Mouse (Mus musculus) gastrocnemius, adult 18-20 months (tissue): Measurements from ENCODE around the gene Mrln. TPM values are rescaled to one million over a fixed set of nuclear protein-coding genes. Genes with fewer than 3 reads are reported as not detected.

Experiments
- DNase-seq: peaks from one replicate; pipeline ENCODE4 v3.0.0; 2021; ENCODE audit warnings: low spot score
- long read RNA-seq, 2 experiments: library from polyadenylated mRNA; stranded (forward); transcript quantifications; one replicate each; pipeline ENCODE4 v2.0.0; 2021
- total RNA-seq, 2 experiments: library from RNA; stranded (reverse); gene quantifications; 2 replicates each; pipeline ENCODE4 v1.2.3; 2021

Gene Mrln
- total RNA-seq, result 100 to 1,000 TPM; 203 to 226 TPM
- long read RNA-seq, experiment 1, transcript Mrln-201 (3 exons, 443 nt), result major isoform, 215 of 228 reads
- long read RNA-seq, experiment 1, transcript Mrln-205 (4 exons, 306 nt), result minor isoform, 6 of 228 reads
- long read RNA-seq, experiment 1, partial matches to known transcripts, result 4 of 228 reads
- long read RNA-seq, experiment 1, other reads (novel, unspliced or antisense), result 2 of 228 reads
- long read RNA-seq, experiment 2, transcript Mrln-201 (3 exons, 443 nt), result major isoform, 249 of 265 reads
- long read RNA-seq, experiment 2, transcript Mrln-205 (4 exons, 306 nt), result minor isoform, 6 of 265 reads
- long read RNA-seq, experiment 2, partial matches to known transcripts, result 1 of 265 reads
- long read RNA-seq, experiment 2, other reads (novel, unspliced or antisense), result 7 of 265 reads

GRCm38 (mm10) chr10:70204505-70205399, at the start of gene Mrln:
Mrln (plus strand) TSS chr10:70204664.
- peak; percentile 82 for DNase-seq

- DNase-seq, result peak; percentile 49
Measured at GRCm38 (mm10) chr10:70156431-70157165, 47.9 kb upstream of the Mrln start.

DNA sequence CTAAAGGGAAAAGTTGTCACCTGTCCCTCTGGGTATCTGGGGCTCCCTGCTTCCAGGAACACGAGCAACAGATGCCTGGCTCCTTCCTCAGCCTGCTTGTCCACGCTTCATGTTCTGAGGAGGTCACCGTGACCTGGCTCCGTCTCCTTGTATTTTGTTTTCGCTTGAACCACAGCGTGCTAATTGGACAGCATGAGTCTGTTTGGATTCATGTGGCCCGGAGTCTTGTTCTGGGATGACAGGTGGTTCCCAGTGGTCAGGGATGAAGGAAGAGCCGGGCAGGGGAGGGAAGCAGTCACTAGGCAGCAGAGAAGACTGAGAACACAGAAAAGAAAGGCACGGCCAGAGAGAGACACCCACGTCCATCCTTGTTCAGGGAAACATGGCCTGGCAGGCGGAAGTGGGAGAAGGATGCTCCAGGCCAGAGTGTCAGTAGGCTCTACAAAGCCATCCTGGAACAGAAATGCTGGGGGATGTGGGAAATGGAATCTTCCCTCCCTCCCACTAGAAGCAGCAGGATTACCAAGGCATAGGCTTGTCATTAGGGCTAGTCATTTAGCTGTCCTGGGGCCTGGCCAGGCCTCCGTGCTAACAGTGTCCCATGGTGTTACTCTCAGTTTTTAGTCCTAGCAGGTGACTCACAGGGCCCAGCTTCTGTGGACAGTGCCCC, 44.7 kb upstream of the Mrln start:
- no peak for DNase-seq

- DNase-seq, result no peak
Measured at GRCm38 (mm10) chr10:70160811-70161210, 43.7 kb upstream of the Mrln start.

- no peak for DNase-seq
Measured at GRCm38 (mm10) chr10:70161504-70161903, 43.0 kb upstream of the Mrln start.

DNA sequence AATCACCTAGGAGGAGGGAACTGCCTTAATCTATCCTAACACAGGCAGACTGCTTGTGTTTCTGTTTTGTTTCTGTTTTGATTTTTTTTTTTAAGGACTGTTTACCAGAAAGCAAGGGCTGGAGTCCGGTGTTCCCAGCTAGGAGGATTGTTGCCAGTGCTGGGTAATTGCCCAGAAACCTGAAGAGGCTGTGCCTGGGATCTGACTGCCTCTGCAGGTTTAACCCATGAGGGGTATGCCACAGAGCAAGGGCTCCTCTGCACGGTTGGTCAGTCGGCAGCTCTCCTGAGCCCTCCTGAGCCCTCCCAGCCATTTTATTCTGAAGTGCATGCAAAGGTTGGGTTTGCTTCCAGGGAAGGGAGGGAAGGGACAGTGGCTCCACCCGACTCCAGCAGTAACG, 40.8 kb upstream of the Mrln start:
- DNase-seq, result peak; percentile 56

- peak; percentile 71 for DNase-seq
Measured at GRCm38 (mm10) chr10:70165877-70166276, 38.6 kb upstream of the Mrln start.

- DNase-seq, result no peak
Measured at GRCm38 (mm10) chr10:70166427-70166826, 38.0 kb upstream of the Mrln start.

GRCm38 (mm10) chr10:70167625-70168024, 36.8 kb upstream of the Mrln start:
- DNase-seq, result no peak

DNA sequence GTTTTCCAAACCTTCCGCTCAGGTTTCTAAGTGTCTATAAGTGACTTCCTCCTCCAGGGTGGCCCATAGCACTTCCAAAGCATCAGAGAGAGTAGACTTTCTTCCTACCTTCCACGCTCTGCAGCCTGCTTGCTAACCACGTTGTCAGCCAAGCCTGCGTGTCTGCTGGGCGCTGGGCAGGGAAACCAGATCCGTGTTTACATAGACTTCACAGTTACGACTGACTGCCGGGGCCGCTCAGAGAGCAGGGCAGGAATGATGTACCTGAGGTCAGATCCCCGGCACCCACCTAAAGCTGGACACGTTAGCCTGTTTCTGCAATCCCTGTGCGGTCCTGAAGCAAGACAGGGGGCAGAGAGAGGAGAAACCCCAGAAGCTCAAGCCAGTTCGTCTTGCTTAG, 36.1 kb upstream of the Mrln start:
- DNase-seq, result peak; percentile 54

DNA sequence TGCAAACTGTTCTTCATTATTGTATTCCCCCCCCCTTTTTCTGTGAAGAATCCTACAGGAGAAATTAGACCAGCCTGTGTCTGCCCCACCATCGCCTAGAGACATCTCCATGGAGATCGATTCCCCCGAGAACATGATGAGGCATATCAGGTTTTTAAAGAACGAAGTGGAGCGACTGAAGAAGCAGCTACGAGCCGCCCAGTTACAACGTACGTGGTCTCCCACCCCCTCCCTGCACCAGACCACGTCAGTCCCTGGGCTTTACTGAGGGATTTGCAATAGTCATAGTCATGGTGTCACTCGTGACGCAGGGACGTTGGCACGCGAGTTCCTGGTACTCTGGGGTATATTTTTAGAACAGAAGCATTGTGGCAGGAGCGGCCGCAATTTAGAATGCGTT, 35.4 kb upstream of the Mrln start:
- DNase-seq, result peak; percentile 56

DNA sequence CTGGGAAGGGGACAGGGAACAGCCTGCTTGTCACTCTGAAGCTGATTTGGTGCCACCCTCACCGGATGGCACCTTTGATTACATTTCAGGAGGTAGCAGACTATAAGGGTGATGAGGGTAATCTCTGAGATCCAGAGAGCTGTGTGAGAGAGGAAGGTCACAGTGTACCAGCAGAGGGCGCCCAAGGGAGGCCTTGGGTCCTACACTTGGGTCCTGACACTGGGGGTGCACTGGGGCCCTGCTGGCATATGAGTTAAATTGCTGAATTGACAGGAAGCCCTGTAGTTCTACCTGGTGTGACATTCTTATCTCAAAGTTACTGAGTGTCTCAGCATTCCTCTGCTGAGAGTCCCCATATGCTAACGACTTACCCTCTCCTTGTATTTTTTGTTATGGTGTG, 31.1 kb upstream of the Mrln start:
- DNase-seq, result peak; percentile 72

DNA sequence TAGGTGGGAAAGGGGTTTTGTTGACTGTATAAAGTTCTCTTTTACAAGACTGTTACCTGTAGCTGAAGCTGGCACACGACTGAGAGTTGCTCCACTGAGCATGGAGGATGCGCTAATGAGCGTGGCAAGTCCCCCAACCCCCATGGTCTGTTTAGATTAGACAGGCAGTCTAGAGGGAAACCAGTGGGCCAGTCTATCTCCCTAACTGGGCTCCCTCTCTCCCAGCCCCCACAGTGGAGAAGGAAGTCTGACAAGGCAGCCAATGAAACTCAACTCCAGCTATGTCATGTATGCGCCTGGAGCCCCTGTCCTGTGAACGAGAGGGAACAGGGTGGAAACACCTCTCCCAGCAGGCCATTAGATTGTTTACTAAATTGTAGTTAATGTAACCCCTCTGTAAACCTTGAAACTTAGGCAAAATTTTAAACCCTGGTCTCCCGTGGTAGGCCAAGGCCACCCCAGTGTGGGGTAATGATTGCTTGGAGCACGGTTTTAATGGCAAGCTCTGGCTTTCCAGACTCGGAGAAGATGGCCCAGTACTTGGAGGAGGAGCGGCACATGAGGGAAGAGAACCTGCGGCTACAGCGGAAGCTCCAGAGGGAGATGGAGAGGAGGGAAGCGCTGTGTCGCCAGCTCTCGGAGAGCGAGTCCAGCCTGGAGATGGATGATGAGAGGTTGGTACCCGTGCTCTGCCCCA, 29.8 kb upstream of the Mrln start:
- DNase-seq, result no peak

GRCm38 (mm10) chr10:70180727-70181126, 23.7 kb upstream of the Mrln start:
- no peak for DNase-seq

DNA sequence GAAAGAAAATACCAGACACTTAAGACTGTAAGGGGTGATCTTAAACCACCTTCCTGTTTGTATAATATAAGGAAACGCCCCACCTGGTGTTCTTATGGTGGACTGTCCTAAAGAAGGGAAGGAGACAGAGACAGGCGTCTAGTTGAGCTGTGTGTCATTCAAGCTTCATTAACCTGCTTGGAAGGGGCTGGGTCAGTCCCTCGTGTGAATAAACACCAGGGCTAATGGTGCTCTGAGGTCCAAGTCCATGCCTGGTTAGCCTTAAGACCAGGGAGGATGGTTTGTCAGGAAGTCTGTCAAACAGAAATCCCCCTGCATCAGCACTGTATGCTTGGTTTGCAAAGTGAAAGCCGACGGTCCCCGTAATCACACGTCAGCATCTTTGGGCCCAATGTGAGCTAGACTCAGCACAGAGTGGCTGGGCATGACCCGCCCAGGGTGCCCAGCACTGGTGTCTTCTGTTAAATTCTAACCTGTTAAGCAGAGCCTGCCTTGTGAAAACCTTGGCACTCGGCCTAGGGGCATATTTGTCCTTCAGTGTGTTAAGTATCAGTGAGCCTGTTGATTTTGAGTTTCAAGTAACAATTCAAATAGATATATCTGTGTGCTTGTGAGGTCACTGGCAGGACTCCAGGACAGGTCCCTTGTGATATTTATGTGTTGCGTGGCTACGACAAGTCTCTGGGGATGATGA, 23.0 kb upstream of the Mrln start:
- DNase-seq, result no peak

GRCm38 (mm10) chr10:70183210-70184080, 21.0 kb upstream of the Mrln start:
- peak; percentile 44 for DNase-seq

- DNase-seq, result peak; percentile 46
Measured at GRCm38 (mm10) chr10:70186136-70186535, 18.3 kb upstream of the Mrln start.

DNA sequence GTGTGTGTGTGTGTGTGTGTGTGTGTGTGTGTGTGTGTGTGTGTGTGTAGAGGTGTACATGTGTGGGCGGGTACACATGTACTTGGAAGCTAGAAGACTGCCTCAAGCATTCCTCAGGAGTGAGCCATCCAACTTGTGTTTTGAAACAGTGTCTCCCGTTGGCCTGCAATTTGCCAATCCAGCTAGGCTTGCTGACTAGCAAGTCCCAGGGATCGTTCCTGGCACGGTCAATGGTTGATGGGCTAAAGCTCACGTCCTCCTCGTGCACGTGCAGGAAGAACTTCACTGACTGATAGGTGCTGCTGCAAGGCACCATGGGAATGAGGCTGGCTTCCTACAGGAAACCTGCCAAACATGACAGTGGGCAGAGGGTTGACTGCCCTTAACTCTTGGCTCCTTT, 17.9 kb upstream of the Mrln start:
- DNase-seq, result no peak

DNA sequence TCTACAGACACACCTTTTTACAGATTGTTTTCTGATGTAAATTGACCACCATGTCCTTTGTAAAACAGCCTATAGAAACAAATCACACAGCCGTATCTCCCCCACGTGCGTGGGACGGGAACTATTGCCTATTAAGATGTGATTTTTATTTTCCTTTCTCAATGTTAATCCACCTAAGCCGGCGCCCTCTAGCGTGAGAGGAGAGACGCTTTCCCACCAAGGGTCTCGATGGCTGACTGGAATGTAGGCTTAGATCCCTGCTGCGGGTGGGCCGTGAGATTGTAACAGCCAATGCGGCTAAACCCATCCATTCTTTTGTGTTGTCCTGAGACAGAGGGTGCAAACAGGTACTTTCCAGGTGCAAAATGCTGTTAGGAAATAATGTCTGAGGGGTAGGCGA, 14.6 kb upstream of the Mrln start:
- DNase-seq, result no peak
